Mouse (Mus musculus) midbrain, embryonic 16.5 days (tissue): ENCODE measurements around the gene Capg. TPM values are rescaled to one million over a fixed set of nuclear protein-coding genes. Genes with fewer than 3 reads are reported as not detected.

Source experiments
- ATAC-seq: fragments of 200-750 bp; cut with Nextera tagmentation; 2 replicates; pipeline ENCODE4 v1.8.0; 2017; ENCODE audit warnings: moderate TSS enrichment
- H3K27ac ChIP-seq: fragments of 300-500 bp; sonication (generic); 2 replicates; pipeline ENCODE4 v1.5.1; 2014; ENCODE audit warnings: mild to moderate bottlenecking, low read length, mixed read lengths
- H3K27me3 ChIP-seq: fragments of 300-500 bp; sonication (generic); 2 replicates; pipeline ENCODE4 v1.6.1; 2014; ENCODE audit warnings: low read depth, low read length, mixed read lengths; ENCODE audit not compliant: control insufficient read depth, insufficient read depth
- H3K36me3 ChIP-seq: fragments of 300-500 bp; sonication (generic); 2 replicates; pipeline ENCODE4 v1.6.1; 2014; ENCODE audit warnings: mild to moderate bottlenecking, low read length, moderate library complexity, mixed read lengths; ENCODE audit not compliant: control insufficient read depth, insufficient read depth
- H3K4me1 ChIP-seq: fragments of 300-500 bp; sonication (generic); 2 replicates; pipeline ENCODE4 v1.6.1; 2014; ENCODE audit warnings: mild to moderate bottlenecking, low read length, mixed read lengths; ENCODE audit not compliant: control insufficient read depth, insufficient read depth
- H3K4me2 ChIP-seq: fragments of 300-500 bp; sonication (generic); 2 replicates; pipeline ENCODE4 v1.6.1; 2014; ENCODE audit warnings: mild to moderate bottlenecking, low read length, mixed read lengths
- H3K4me3 ChIP-seq: fragments of 300-500 bp; sonication (generic); 2 replicates; pipeline ENCODE4 v1.5.1; 2014; ENCODE audit warnings: low read depth, mild to moderate bottlenecking, low read length, moderate library complexity, mixed read lengths
- H3K9ac ChIP-seq: fragments of 300-500 bp; sonication (generic); 2 replicates; pipeline ENCODE4 v1.6.1; 2014; ENCODE audit warnings: low read depth, low read length, mixed read lengths
- H3K9me3 ChIP-seq: fragments of 300-500 bp; sonication (generic); replicated peaks from 2 replicates; pipeline ENCODE4 v1.6.1; 2014; ENCODE audit warnings: mild to moderate bottlenecking, low read length, mixed read lengths; ENCODE audit not compliant: control insufficient read depth, poor library complexity, severe bottlenecking
- WGBS: fragments of 180-500 bp; shearing (Covaris S2); extraction: QIAGEN DNeasy Blood & Tissue Kit; methylation state at CpG from one replicate; pipeline ENCODE4 v1.1.7; 2014; 5-methylcytosine and 5-hydroxymethylcytosine counted together
- polyA plus RNA-seq: library from polyadenylated mRNA; unstranded; fragments of >200 nt; fragmentation: Nextera tagmentation; extraction: Ambion mirVana; gene quantifications from 2 replicates; pipeline ENCODE4 v1.2.1, GENCODE M21; 2015

Gene Capg
- polyA plus RNA-seq = 5.9 and 6.8 TPM in 2 replicates

DNA sequence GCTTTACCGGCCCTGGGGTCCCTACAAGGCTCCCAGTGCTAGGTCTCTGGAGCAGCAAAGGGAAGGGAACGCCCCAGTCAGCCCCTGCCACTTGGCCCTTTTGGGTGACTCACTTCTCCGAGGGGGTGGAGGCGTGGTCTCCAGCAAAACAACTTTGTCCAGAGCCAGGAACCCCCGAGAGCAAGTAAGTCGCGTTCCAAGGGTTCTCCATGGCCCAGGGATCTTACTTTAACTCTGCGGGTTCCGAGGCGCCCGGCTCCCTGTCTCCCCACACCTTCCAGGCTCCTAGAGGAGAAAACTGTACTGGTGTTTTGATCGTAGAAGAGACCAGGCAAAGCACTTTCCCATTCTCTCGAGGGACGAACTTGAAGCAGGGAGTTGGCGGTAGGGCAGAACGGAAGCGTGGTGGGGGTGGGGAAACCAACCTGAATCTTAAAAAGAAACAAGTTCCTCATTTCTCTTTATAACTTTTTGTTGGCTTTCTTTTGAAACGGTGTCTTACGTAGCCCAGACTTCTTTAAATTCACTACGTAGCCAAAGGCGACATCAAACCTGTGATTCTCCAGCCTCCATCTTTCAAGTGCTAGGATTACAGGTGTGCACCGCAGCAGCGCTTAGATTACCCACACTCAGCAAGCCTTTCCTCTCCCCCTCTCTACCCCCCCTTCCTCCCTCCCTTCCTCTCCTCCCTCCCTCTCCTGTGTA lies at the start of gene Capg:
Gene Capg (plus strand): TSS at position 109 of the 705 bp plus-strand sequence.
- no peak within 1 kb of the TSS for H3K27ac ChIP-seq
- H3K36me3 ChIP-seq = no peaks in the 10 kb centered on the region
- 0 out of 2 replicates have a peak, but pooled peaks cover 2% of the 10 kb centered on the region for H3K4me1 ChIP-seq
- H3K4me2 ChIP-seq = no peak within 1 kb of the TSS
- WGBS = 16% methylated on average over 23 of the region's 23 CpGs
- no peak within 1 kb of the TSS for H3K9ac ChIP-seq
- ATAC-seq = no peak
- no peak within 1 kb of the TSS for H3K4me3 ChIP-seq
- H3K27me3 ChIP-seq = no peaks in the 10 kb centered on the region
- no peaks in the 10 kb centered on the region for H3K9me3 ChIP-seq

DNA sequence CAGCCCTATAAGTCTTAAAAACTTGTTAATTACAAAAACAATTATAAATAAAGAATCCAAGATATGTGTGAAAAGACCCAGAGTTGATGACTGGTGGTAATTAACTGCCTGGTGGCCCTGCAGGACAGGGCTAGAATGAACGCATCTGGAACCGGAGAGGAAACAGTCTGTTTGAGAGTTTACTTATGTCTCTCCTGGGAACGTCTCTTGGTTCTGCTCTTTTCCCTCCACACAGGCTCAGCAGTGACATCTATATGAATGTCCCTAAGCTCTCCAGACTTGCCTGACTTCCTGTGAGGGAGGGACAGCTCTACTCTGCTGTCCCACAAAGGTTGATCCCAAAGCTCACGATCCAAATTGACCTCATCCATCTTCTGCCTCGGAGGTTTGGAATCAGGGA lies 45.2 kb upstream of the Capg start:
- H3K9me3 ChIP-seq = no peaks in the 10 kb centered on the region
- H3K4me2 ChIP-seq = no peak overlapping the region
- H3K36me3 ChIP-seq = no peaks in the 10 kb centered on the region
- no peak overlapping the region for H3K4me3 ChIP-seq
- no peak overlapping the region for H3K27ac ChIP-seq
- WGBS = 79% methylated on average over 5 of the region's 5 CpGs
- no peak for ATAC-seq
- H3K4me1 ChIP-seq = no peaks in the 10 kb centered on the region
- no peaks in the 10 kb centered on the region for H3K27me3 ChIP-seq
- H3K9ac ChIP-seq = no peak overlapping the region

DNA sequence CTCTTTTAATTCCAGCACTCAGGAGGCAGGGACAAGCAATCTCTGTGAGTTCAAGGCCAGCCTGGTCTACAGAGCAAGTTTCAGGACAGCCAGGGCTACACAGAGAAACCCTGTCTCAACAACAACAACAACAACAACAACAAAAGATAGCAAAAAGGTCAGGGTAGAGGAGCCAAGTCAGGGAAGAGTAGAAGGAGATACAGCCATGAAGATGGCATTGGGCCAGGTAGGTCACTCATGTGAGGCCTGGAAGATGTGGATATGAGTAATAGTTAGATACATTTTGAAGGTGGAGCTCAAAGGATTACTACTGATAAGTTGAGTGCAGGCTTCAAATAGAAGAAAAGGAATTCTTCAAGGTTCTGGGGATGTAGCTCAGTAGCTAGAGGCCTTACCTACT lies 40.9 kb upstream of the Capg start:
- H3K9me3 ChIP-seq = no peaks in the 10 kb centered on the region

DNA sequence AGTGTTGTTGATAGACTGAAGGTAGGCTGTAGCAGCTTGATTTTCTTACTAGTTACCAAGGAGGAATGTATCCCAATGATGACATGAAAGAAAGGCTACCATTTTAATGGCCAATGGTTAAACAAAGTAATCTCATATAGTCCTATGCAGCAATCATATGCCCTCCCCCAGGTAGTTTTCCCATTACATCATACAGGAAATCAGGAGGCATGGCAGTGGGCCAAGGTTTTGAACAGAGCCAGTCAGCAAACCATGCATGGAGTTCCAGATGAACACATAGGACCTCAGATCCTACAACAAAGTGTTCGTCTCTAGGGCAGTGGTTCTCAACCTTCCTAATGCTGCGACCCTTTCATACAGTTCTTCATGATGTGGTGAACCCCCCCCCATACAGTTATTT lies 40.3 kb upstream of the Capg start:
- Histone ChIP-seq H3K4me3 (no peak overlapping the region), H3K9ac (no peak overlapping the region), H3K4me2 (no peak overlapping the region), H3K4me1 (no peaks in the 10 kb centered on the region), H3K36me3 (no peaks in the 10 kb centered on the region), H3K27ac (no peak overlapping the region), H3K27me3 (no peaks in the 10 kb centered on the region), H3K9me3 (no peaks in the 10 kb centered on the region)
- ATAC-seq = no peak
- 92% methylated on average over 2 of the region's 2 CpGs for WGBS

More for the DNA sequence above, 40.9 kb upstream of the Capg start:
- Histone ChIP-seq H3K36me3 (no peaks in the 10 kb centered on the region), H3K4me3 (no peak overlapping the region), H3K27ac (no peak overlapping the region), H3K9ac (no peak overlapping the region), H3K4me1 (no peaks in the 10 kb centered on the region), H3K4me2 (no peak overlapping the region), H3K27me3 (no peaks in the 10 kb centered on the region)
- no peak for ATAC-seq

DNA sequence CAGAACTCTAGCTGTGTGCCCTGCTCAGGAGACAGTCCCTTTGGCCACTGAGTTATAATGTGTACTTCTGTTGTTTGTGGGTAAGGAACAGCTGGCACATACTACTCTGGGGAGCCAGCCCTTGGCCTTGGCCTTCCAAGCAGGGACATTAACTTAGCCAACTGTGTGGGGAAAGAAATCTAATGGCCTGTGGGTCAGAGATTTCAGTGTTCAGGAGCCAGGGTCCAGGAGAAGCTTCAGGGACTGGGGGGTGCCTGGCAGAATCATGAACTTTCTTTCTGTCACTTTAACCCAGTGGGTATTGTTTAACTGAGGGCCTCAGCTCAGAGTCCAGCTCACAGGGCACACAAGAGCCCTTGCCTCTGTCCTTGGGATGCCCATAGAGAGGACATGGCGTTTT lies 38.1 kb upstream of the Capg start:
- Histone ChIP-seq H3K27ac (no peak overlapping the region), H3K4me3 (no peak overlapping the region), H3K9ac (no peak overlapping the region), H3K27me3 (no peaks in the 10 kb centered on the region), H3K4me1 (no peaks in the 10 kb centered on the region), H3K9me3 (no peaks in the 10 kb centered on the region), H3K36me3 (no peaks in the 10 kb centered on the region), H3K4me2 (no peak overlapping the region)
- no peak for ATAC-seq
- 75% methylated on average over 1 of the region's 1 CpGs for WGBS

DNA sequence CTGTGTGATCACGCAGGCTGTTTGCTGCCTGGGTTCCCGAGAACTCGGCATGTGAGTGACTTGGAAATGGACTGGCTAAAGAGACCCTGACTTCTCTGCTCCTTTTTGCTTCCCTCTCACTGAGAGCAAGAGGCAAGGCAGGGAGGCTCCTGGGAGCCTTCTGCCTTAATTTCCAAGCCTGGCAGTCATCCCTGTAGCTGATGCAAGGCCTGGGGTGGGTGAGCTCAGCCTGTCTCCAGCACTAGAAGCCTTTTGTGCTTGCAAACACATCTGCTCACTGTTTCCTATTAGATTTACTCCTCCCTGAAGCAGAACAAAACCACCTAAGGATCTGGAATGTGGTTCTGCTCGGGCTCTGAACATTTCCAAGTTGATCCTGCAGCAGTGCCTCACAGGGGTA lies 35.6 kb upstream of the Capg start:
- Histone ChIP-seq H3K9me3 (no peaks in the 10 kb centered on the region), H3K4me1 (peaks cover 21% of the 10 kb centered on the region), H3K27ac (peak overlapping the region; percentile 14; the same call in 1 of the 2 replicates), H3K27me3 (no peaks in the 10 kb centered on the region), H3K4me2 (no peak overlapping the region), H3K36me3 (no peaks in the 10 kb centered on the region), H3K9ac (no peak overlapping the region), H3K4me3 (no peak overlapping the region)
- ATAC-seq = no peak
- 76% methylated on average over 4 of the region's 4 CpGs for WGBS

DNA sequence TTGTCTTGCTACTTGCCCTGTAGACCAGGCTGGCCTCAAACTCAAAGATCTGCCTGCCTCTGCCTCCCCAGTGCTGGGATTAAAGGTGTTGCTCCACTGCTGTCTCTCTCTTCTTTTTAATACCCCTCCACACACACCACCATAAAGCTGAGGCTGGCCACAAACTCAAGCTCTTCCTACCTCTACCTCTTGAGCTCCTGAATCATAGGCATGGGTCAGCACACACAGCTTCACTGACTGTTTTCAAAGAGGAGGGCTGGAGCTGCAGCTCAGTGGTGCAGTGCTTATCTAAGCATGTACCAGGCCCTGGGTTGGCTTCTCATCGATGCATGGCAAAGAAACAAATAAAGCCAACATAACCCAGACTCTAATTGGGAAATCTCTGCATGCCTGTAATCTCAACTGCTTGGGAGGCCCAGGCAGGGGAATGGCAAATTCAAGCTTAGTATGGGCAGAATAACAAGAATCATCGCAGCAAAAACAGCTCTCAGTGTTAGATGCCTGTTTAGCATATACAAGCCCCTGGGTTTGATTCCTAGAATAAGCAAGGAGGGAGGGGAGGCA lies 34.2 kb upstream of the Capg start:
- no peak overlapping the region for H3K4me2 ChIP-seq
- H3K9me3 ChIP-seq = no peaks in the 10 kb centered on the region
- H3K27ac ChIP-seq = no peak overlapping the region
- H3K4me1 ChIP-seq = peaks cover 25% of the 10 kb centered on the region
- 69% methylated on average over 2 of the region's 2 CpGs for WGBS
- no peak for ATAC-seq
- no peak overlapping the region for H3K4me3 ChIP-seq
- H3K36me3 ChIP-seq = no peaks in the 10 kb centered on the region
- no peaks in the 10 kb centered on the region for H3K27me3 ChIP-seq
- H3K9ac ChIP-seq = no peak overlapping the region

DNA sequence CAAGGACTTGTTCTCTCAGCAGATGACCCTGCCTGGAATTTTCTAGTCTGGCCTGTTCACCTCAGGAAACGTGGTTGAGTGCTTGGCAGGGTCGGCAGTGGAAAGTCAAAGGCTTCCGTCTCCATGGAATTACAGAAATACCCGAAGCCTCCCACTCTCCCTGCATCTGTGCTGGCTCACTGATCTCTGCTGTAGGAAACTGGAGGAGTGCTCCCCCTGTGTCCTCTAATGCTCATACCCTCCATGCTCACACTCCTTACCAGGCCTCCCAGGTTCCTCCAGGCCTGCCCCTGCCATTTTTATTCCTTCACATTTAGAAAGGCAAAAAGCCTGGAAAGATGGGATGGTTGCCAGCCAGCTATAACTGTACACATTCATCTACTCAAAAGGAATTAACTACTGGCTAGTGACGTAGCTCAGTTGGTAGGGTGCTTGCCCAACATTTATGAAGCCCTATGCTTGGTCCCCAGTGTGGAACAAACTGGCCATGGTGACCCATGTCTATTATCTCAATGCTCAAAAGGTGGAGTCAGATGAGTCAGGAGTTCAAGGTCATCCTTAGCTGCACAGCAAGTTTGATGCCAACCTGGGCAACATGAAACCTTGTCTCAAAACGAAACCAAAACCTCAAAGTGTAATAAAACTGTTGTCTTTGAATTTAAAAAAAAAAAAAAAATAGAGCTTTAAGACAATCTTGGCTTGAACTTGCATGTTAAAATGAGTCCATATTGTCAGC lies 33.3 kb upstream of the Capg start:
- no peak for ATAC-seq
- Histone ChIP-seq H3K9me3 (no peaks in the 10 kb centered on the region), H3K27ac (0 out of 2 replicates have a peak overlapping the region, but pooled peaks have one; percentile 1), H3K4me2 (no peak overlapping the region), H3K4me3 (no peak overlapping the region), H3K36me3 (no peaks in the 10 kb centered on the region), H3K9ac (no peak overlapping the region), H3K27me3 (no peaks in the 10 kb centered on the region), H3K4me1 (peaks cover 25% of the 10 kb centered on the region)
- WGBS = 67% methylated on average over 6 of the region's 6 CpGs
